Mouse (Mus musculus) intestine, embryonic 16.5 days (tissue): ENCODE measurements around the gene Ccdc107. TPM values are rescaled to one million over a fixed set of nuclear protein-coding genes. Genes with fewer than 3 reads are reported as not detected.

Experiments
- ATAC-seq: fragments of 200-750 bp; cut with Nextera tagmentation; 2 replicates; pipeline ENCODE4 v1.8.0; 2017; ENCODE audit warnings: moderate TSS enrichment, moderate library complexity
- H3K27ac ChIP-seq: fragments of 300-500 bp; sonication (generic); 2 replicates; pipeline ENCODE4 v1.5.1; 2014; ENCODE audit warnings: mild to moderate bottlenecking, low read length
- H3K27me3 ChIP-seq: fragments of 300-500 bp; sonication (generic); replicated peaks from 2 replicates; pipeline ENCODE4 v1.6.1; 2014; ENCODE audit warnings: low read length, control low read depth, mixed read lengths; ENCODE audit not compliant: control insufficient read depth, insufficient read depth
- H3K36me3 ChIP-seq: fragments of 300-500 bp; sonication (generic); 2 replicates; pipeline ENCODE4 v1.6.1; 2014; ENCODE audit warnings: low read length, control low read depth; ENCODE audit not compliant: control insufficient read depth, insufficient read depth
- H3K4me1 ChIP-seq: fragments of 300-500 bp; sonication (generic); 2 replicates; pipeline ENCODE4 v1.6.1; 2014; ENCODE audit warnings: low read length, control low read depth, mixed read lengths; ENCODE audit not compliant: control insufficient read depth, insufficient read depth
- H3K4me2 ChIP-seq: fragments of 300-500 bp; sonication (generic); 2 replicates; pipeline ENCODE4 v1.6.1; 2014; ENCODE audit warnings: low read depth, low read length, control low read depth
- H3K4me3 ChIP-seq: fragments of 300-500 bp; sonication (generic); 2 replicates; pipeline ENCODE4 v1.5.1; 2014; ENCODE audit warnings: mild to moderate bottlenecking, low read length
- H3K9ac ChIP-seq: fragments of 300-500 bp; sonication (generic); 2 replicates; pipeline ENCODE4 v1.6.1; 2014; ENCODE audit warnings: low read depth, low read length
- H3K9me3 ChIP-seq: fragments of 300-500 bp; sonication (generic); 2 replicates; pipeline ENCODE4 v1.6.1; 2016; ENCODE audit warnings: low read length, control low read depth; ENCODE audit not compliant: control insufficient read depth
- WGBS: fragments of 180-500 bp; shearing (Covaris S2); extraction: QIAGEN DNeasy Blood & Tissue Kit; methylation state at CpG from one replicate; pipeline ENCODE4 v1.1.7; 2014; 5-methylcytosine and 5-hydroxymethylcytosine counted together
- polyA plus RNA-seq: library from polyadenylated mRNA; unstranded; fragments of >200 nt; fragmentation: Nextera tagmentation; extraction: Ambion mirVana; gene quantifications from 2 replicates; pipeline ENCODE4 v1.2.1, GENCODE M21; 2015

Gene Ccdc107
- polyA plus RNA-seq, 1 experiment from 2014 or later = 102 TPM

DNA sequence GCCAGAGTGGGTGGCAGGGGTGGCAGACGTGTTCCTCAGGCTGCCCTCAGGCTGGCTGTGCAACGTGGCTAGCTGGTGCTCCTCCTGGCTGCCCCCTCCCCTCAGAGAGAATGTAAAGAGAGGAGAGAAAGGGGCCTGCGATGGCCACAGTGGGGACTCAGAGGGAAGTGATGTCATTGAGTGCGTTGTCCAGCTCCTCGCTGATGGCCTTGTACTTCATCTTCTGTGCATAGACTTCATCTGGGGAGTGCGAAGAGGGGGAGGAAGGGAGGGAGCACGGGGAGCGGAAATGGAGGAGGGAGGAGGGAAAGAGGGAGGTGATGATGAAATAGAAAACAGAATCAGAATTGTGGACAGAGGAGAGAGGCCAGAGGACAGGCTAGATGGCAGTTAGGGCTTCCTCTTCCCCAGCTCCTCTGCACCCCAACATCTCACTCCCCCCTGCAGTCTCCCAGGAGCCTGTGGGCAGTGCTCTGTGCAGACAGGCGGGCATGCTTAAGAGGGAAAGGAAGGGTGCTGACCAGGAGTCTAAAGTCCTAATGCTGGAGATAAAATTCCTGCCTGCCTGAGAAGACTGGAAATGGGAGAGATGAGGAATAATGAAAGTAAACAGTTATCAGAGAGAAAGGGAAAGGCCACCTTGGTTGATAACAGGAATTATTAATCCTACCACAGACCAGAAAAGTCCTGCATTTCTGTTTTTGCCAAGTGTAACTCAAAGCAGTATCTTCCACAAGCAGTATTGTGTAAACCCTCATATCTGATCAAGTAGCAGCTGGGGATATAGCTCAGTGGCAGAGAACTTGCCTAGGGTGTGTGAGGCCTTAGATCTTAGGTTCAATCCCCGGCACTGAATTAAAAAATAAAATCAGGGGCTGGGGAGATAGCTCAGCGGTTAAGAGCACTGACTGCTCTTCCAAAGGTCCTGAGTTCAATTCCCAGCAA lies 23.3 kb downstream of the Ccdc107 start:
- H3K27me3 ChIP-seq = peaks cover 4% of the 10 kb centered on the region; the same call in 1 of the 2 replicates
- ATAC-seq = peak; percentile 30
- no peak overlapping the region for H3K4me2 ChIP-seq
- H3K4me1 ChIP-seq = peaks cover 15% of the 10 kb centered on the region
- H3K36me3 ChIP-seq = no peaks in the 10 kb centered on the region
- no peaks in the 10 kb centered on the region for H3K9me3 ChIP-seq
- 59% methylated on average over 11 of the region's 11 CpGs for WGBS
- no peak overlapping the region for H3K27ac ChIP-seq
- no peak overlapping the region for H3K4me3 ChIP-seq
- no peak overlapping the region for H3K9ac ChIP-seq

DNA sequence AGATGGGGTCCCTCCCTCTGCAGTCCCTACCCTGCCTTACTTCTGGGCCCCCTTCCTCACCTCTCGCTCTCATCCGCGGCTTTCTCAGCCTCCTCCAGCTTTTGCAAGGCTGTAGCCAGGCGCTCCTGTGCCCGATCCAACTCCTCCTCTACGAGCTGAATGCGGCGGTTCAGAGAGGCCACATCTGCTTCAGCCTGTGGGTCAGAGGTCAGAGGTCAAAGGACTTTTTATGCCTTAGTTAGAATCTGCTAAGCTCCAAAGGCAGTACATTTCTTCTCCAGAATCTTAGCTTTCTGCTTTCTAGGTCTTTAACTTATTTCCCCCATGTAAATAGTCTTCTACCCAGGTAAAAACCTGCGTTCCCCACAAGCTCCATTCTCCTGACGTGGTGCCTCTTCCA lies 26.9 kb downstream of the Ccdc107 start:
- H3K9me3 ChIP-seq = no peaks in the 10 kb centered on the region
- H3K4me2 ChIP-seq = peak overlapping the region; percentile 36
- peaks cover 31% of the 10 kb centered on the region for H3K4me1 ChIP-seq
- H3K36me3 ChIP-seq = no peaks in the 10 kb centered on the region
- 33% methylated on average over 10 of the region's 10 CpGs for WGBS
- ATAC-seq = no peak
- peaks cover 4% of the 10 kb centered on the region; the same call in 1 of the 2 replicates for H3K27me3 ChIP-seq
- H3K9ac ChIP-seq = no peak overlapping the region
- no peak overlapping the region for H3K27ac ChIP-seq
- peak overlapping the region; percentile 24 for H3K4me3 ChIP-seq

- peaks cover 4% of the 10 kb centered on the region; the same call in 1 of the 2 replicates for H3K27me3 ChIP-seq
- peak overlapping the region; percentile 24 for H3K4me3 ChIP-seq
- H3K4me1 ChIP-seq = peaks cover 31% of the 10 kb centered on the region
- no peak overlapping the region for H3K27ac ChIP-seq
- no peaks in the 10 kb centered on the region for H3K9me3 ChIP-seq
- peak overlapping the region; percentile 36 for H3K4me2 ChIP-seq
- 9% methylated on average over 6 of the region's 6 CpGs for WGBS
- no peak overlapping the region for H3K9ac ChIP-seq
- no peaks in the 10 kb centered on the region for H3K36me3 ChIP-seq
- ATAC-seq = peak; percentile 39
Measured at GRCm38 (mm10) chr4:43519956-43520355, 27.3 kb downstream of the Ccdc107 start.

DNA sequence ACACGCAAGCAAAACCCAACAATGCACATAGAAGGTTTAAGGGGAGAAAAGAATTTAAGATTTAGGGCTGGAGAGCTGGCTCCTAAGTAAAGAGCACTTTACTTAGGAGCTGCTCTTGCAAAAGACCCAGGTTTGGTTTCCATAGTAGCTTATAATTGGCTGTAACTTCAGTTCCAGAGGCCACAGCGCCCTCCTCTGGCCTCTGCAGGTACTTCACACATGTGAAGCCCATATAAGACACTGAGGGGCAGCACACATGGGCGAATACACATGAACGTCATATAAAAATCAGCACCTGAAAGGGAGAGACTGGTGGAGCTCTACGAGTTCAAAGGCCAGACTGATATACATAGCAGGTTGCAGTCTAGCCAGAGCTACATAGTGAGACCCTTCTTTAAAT lies 35.2 kb downstream of the Ccdc107 start:
- Histone ChIP-seq H3K36me3 (peaks cover 7% of the 10 kb centered on the region), H3K27ac (no peak overlapping the region), H3K9ac (no peak overlapping the region), H3K4me1 (peaks cover 14% of the 10 kb centered on the region), H3K4me2 (no peak overlapping the region), H3K4me3 (no peak overlapping the region), H3K27me3 (no peaks in the 10 kb centered on the region; the same call in 1 of the 2 replicates), H3K9me3 (no peaks in the 10 kb centered on the region)
- WGBS = 62% methylated on average over 5 of the region's 5 CpGs
- no peak for ATAC-seq

- Histone ChIP-seq H3K36me3 (peaks cover 10% of the 10 kb centered on the region), H3K9ac (no peak overlapping the region), H3K27me3 (no peaks in the 10 kb centered on the region), H3K27ac (no peak overlapping the region), H3K9me3 (no peaks in the 10 kb centered on the region), H3K4me2 (no peak overlapping the region), H3K4me3 (no peak overlapping the region), H3K4me1 (peaks cover 10% of the 10 kb centered on the region)
- ATAC-seq = no peak
- WGBS = 82% methylated on average over 9 of the region's 9 CpGs
Measured at GRCm38 (mm10) chr4:43528487-43528886, 35.8 kb downstream of the Ccdc107 start.

- Histone ChIP-seq H3K27ac (peak overlapping the region; percentile 18; the same call in 1 of the 2 replicates), H3K9ac (no peak overlapping the region), H3K4me3 (no peak overlapping the region), H3K27me3 (no peaks in the 10 kb centered on the region), H3K36me3 (peaks cover 16% of the 10 kb centered on the region), H3K9me3 (no peaks in the 10 kb centered on the region), H3K4me1 (peaks cover 7% of the 10 kb centered on the region; the same call in 1 of the 2 replicates), H3K4me2 (no peak overlapping the region)
- 47% methylated on average over 8 of the region's 8 CpGs for WGBS
- ATAC-seq = peak; percentile 17; the same call in 1 of the 2 replicates
Measured at GRCm38 (mm10) chr4:43530081-43530501, 37.4 kb downstream of the Ccdc107 start.

- Histone ChIP-seq H3K9me3 (no peaks in the 10 kb centered on the region), H3K27me3 (no peaks in the 10 kb centered on the region), H3K36me3 (peaks cover 20% of the 10 kb centered on the region), H3K27ac (peak overlapping the region; percentile 18; the same call in 1 of the 2 replicates), H3K4me2 (no peak overlapping the region), H3K4me3 (no peak overlapping the region), H3K9ac (no peak overlapping the region), H3K4me1 (peaks cover 7% of the 10 kb centered on the region; the same call in 1 of the 2 replicates)
- ATAC-seq = peak; percentile 57
- 18% methylated on average over 7 of the region's 7 CpGs for WGBS
Measured at GRCm38 (mm10) chr4:43530581-43530980, 37.9 kb downstream of the Ccdc107 start.

GRCm38 (mm10) chr4:43533270-43533669 lies 40.6 kb downstream of the Ccdc107 start:
- no peak for ATAC-seq
- no peaks in the 10 kb centered on the region for H3K9me3 ChIP-seq
- H3K4me3 ChIP-seq = no peak overlapping the region
- H3K9ac ChIP-seq = no peak overlapping the region
- no peak overlapping the region for H3K4me2 ChIP-seq
- H3K27me3 ChIP-seq = no peaks in the 10 kb centered on the region
- no peak overlapping the region for H3K27ac ChIP-seq
- H3K36me3 ChIP-seq = peaks cover 41% of the 10 kb centered on the region
- H3K4me1 ChIP-seq = peaks cover 7% of the 10 kb centered on the region; the same call in 1 of the 2 replicates
- 81% methylated on average over 9 of the region's 9 CpGs for WGBS

DNA sequence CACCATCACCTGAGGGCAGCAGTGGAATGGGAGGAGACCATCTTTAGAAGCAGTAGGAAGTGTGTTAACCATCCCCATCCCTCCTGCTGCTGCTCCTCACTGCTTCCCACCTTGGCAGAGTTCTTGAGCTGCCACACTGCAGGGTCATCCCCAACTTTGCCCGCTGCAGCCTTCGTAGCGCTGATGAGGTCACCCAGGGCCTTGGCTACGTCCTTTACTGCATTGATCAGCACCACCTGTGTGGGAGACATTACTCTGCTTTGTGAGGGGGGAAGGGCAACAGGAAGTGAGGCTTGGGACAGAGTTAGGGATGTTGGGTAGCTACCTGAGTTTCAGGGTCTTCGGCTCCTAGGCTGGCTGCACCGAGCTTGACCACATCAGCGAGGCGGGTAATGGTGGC lies 42.9 kb downstream of the Ccdc107 start:
- ATAC-seq = no peak
- no peak overlapping the region for H3K27ac ChIP-seq
- peaks cover 57% of the 10 kb centered on the region for H3K36me3 ChIP-seq
- no peak overlapping the region for H3K4me2 ChIP-seq
- no peaks in the 10 kb centered on the region for H3K9me3 ChIP-seq
- H3K4me1 ChIP-seq = no peaks in the 10 kb centered on the region
- no peak overlapping the region for H3K9ac ChIP-seq
- no peaks in the 10 kb centered on the region for H3K27me3 ChIP-seq
- WGBS = 91% methylated on average over 8 of the region's 8 CpGs
- no peak overlapping the region for H3K4me3 ChIP-seq
